Mouse (Mus musculus): ENCODE results near the gene Heph.

DNA sequence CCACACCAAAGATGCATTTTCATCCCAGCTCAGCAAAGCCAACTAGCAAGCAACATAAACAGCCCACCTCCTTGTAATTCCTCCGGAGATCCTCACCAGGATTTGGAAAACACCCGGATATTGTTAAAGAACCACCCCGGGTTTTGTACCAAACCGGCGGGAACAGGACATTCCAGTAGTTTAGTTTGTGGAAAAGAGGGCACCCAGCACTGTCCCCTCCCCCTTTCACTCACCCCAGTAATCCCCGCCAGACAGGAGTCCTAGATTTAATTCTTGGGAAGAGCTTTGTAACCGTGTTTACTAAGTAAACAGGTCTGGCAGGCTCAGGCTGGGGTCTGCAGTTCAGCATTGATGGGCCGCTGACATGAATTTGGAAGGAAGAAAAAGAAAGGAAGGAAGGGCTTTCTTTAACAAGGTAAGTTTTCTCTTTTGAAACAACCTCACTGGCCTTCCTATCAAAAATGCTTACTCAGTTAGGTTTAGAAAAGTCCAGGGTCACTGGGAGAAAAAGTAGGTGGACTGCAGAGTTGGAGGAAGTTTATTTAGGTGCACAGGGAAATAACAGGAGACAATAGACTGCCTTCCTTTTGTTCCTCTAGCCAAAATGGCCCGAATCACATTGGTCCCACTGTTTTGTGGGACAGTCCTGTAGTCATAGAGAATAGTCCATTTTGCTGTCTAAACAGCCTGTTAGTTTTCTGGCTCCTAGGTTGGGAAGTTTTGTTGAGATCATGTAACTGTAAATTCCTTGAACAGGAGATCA is 1.2 kb downstream of the Heph start, which contains the start of gene Hsf3:
- TF ChIP-seq CTCF (IDR thresholded peaks at IDR 0.05; ENCODE audit: extremely low read depth, insufficient read depth, low read length) (no peak), POLR2A (IDR thresholded peaks at IDR 0.05; ENCODE audit: extremely low read depth, insufficient read depth, low read length) (no peak)

Measured in cortical plate, adult 2 months (tissue).